Mouse (Mus musculus): ENCODE measurements around the gene Ngfr. TPM values are rescaled to one million over a fixed set of nuclear protein-coding genes. Genes with fewer than 3 reads are reported as not detected.

Gene Ngfr
- polyA plus RNA-seq (2017; shearing (Covaris generic)) = not detected

GRCm38 (mm10) chr11:95587423-95587951 is at the start of gene Ngfr:
TSS of gene Ngfr (minus strand) at chr11:95587735.

Other genes starting within 250 kb of the Ngfr start
- gene Slc35b1, start 203.0 kb downstream of the Ngfr start, polyA plus RNA-seq (2017; shearing (Covaris generic)) = 50.3 TPM
- gene Spop, start 173.7 kb downstream of the Ngfr start, polyA plus RNA-seq (2017; shearing (Covaris generic)) = 149 TPM
- not detected for gene Nxph3, start 73.2 kb downstream of the Ngfr start, polyA plus RNA-seq (2017; shearing (Covaris generic))
- gene Phb, start 79.2 kb upstream of the Ngfr start, polyA plus RNA-seq (2017; shearing (Covaris generic)) = 55.4 TPM
- 28.0 TPM for gene Zfp652, start 124.9 kb upstream of the Ngfr start, polyA plus RNA-seq (2017; shearing (Covaris generic))
- gene B130006D01Rik, start 135.9 kb upstream of the Ngfr start, polyA plus RNA-seq (2017; shearing (Covaris generic)) = 0.59 TPM
- not detected for gene Phospho1, start 236.8 kb upstream of the Ngfr start, polyA plus RNA-seq (2017; shearing (Covaris generic))
- gene Gngt2, start 249.5 kb upstream of the Ngfr start, polyA plus RNA-seq (2017; shearing (Covaris generic)) = 6.2 TPM

Measured in effector memory CD4-positive, alpha-beta T cell, adult 5 months (primary cell).